Mouse (Mus musculus): ENCODE measurements at regions not wholly inside any gene's neighbourhood (a gene's known extent, or its start where the extent isn't known, plus 50 kb on each side); places are given as distances from the start of the nearest gene placed in this dataset.

- ATAC-seq (ENCODE audit: insufficient number of reproducible peaks, low FRiP score, low TSS enrichment) = no peak
Measured at GRCm38 (mm10) chr4:96968545-96969164, 183.7 kb upstream of the Gm12695 start.

All from cerebellum, adult (tissue).